Comparison of ENCODE assay signal across 13 mouse cellular contexts in genomic region chr15:79694512-79694911, GRCm38 (mm10). TPM values are rescaled to one million over a fixed set of nuclear protein-coding genes. Genes with fewer than 3 reads are reported as not detected.
DNase-seq lines count a peak whose midpoint lies in the region; ATAC-seq and TF ChIP-seq lines count a peak whose summit lies in the region.
"Had no signal": no experiment of that assay in that cellular context is flagged by ENCODE, and none has a peak within 500 bp of the region (broad histone marks: within the 10 kb centered on the region; RNA-seq: fewer than 3 reads in every experiment).

No protein-coding gene starts in this region.

- no peaks in the 10 kb centered on the region for H3K9me3 ChIP-seq in lung, postnatal 0 days (ENCODE audit: low read length)

- no peaks in the 10 kb centered on the region; the same call in 1 of the 2 replicates for H3K36me3 ChIP-seq in lung, postnatal 0 days (ENCODE audit: insufficient read depth, low read length)

- no peaks in the 10 kb centered on the region for H3K27me3 ChIP-seq in lung, postnatal 0 days (replicated peaks; ENCODE audit: insufficient read depth, low read length)

- no peak for TF ChIP-seq CTCF in lung, postnatal 0 days (IDR thresholded peaks at IDR 0.05)

- no peak overlapping the region for H3K9ac ChIP-seq in lung, postnatal 0 days (replicated peaks; ENCODE audit: low read depth)

- TF ChIP-seq EP300 in lung, postnatal 0 days (IDR thresholded peaks at IDR 0.05), result no peak

- no peak for DNase-seq in lung, postnatal 0 days (ENCODE audit: low spot score)
- DNase-seq in lung, postnatal 4 days, result no peak
- peak; percentile 82 for DNase-seq in liver
- DNase-seq in frontal cortex, postnatal 25 days (ENCODE audit: low spot score in 2 of 2), result no peak
- no peak for DNase-seq in right cerebral cortex, postnatal 36 days (ENCODE audit: low spot score in 2 of 2)
- DNase-seq: adrenal gland, postnatal 14 days; cerebellum, adult 11 months; embryo, embryonic 11 days; left cerebral cortex, postnatal 4 days; right cerebral cortex, postnatal 25 days had no signal

- no peak for ATAC-seq in lung, postnatal 0 days
- ATAC-seq in common myeloid progenitor, adult 5-6 weeks (replicated peaks; ENCODE audit: low read depth, poor library complexity, severe bottlenecking), result peak; percentile 59
- ATAC-seq in megakaryocyte progenitor cell, adult 5-6 weeks (replicated peaks; ENCODE audit: poor library complexity), result peak; percentile 44
- ATAC-seq: hindbrain, embryonic 16.5 days had no signal

- 0 out of 2 replicates have a peak overlapping the region, but pooled peaks have one; percentile 52 for H3K27ac ChIP-seq in lung, postnatal 0 days (ENCODE audit: low read length)

- no peak overlapping the region for H3K4me3 ChIP-seq in lung, postnatal 0 days (ENCODE audit: low read depth, low read length)

- no peaks in the 10 kb centered on the region for H3K4me1 ChIP-seq in lung, postnatal 0 days (ENCODE audit: insufficient read depth, low read depth, low read length)

- peak overlapping the region; percentile 36; the same call in 1 of the 2 replicates for H3K4me2 ChIP-seq in lung, postnatal 0 days (replicated peaks; ENCODE audit: low read depth, low read length)

- WGBS in lung, postnatal 0 days, result 78% methylated on average over 4 of the region's 4 CpGs

RNA-seq across cellular contexts. Expression of gene Gtpbp1, which starts 3.9 kb away (rescaled TPM):
- 16.9 and 17.9 TPM in 2 replicates for polyA plus RNA-seq in lung, postnatal 0 days (2015; fragmentation: Nextera tagmentation; extraction: Ambion mirVana)
- 55.1 and 66.9 TPM in 2 replicates for total RNA-seq in common myeloid progenitor, adult 5-6 weeks (2017)
- total RNA-seq in megakaryocyte progenitor cell, adult 5-6 weeks (2015), result 31.0 and 34.5 TPM in 2 replicates
- 48.2 and 58.6 TPM in 2 replicates for total RNA-seq in megakaryocyte progenitor cell, adult 5-6 weeks (2017)

RNA-seq across cellular contexts. Expression of gene Josd1, which starts 6.8 kb away (rescaled TPM):
- polyA plus RNA-seq in lung, postnatal 0 days (2015; fragmentation: Nextera tagmentation; extraction: Ambion mirVana), result 12.7 and 13.9 TPM in 2 replicates
- 28.5 and 40.3 TPM in 2 replicates for total RNA-seq in common myeloid progenitor, adult 5-6 weeks (2017)
- total RNA-seq in megakaryocyte progenitor cell, adult 5-6 weeks (2015), result 16.0 and 18.9 TPM in 2 replicates
- total RNA-seq in megakaryocyte progenitor cell, adult 5-6 weeks (2017), result 25.1 and 26.2 TPM in 2 replicates

RNA-seq across cellular contexts. Expression of gene Tomm22, which starts 23.9 kb away (rescaled TPM):
- polyA plus RNA-seq in lung, postnatal 0 days (2015; fragmentation: Nextera tagmentation; extraction: Ambion mirVana), result 167 and 168 TPM in 2 replicates
- 92.2 and 93.2 TPM in 2 replicates for total RNA-seq in common myeloid progenitor, adult 5-6 weeks (2017)
- 197 and 207 TPM in 2 replicates for total RNA-seq in megakaryocyte progenitor cell, adult 5-6 weeks (2015)
- total RNA-seq in megakaryocyte progenitor cell, adult 5-6 weeks (2017), result 85.1 and 112 TPM in 2 replicates

RNA-seq across cellular contexts. Expression of gene Cby1, which starts 35.5 kb away (rescaled TPM):
- 43.5 and 45.3 TPM in 2 replicates for polyA plus RNA-seq in lung, postnatal 0 days (2015; fragmentation: Nextera tagmentation; extraction: Ambion mirVana)
- total RNA-seq in common myeloid progenitor, adult 5-6 weeks (2017), result 46.7 and 51.4 TPM in 2 replicates
- 13.8 and 19.0 TPM in 2 replicates for total RNA-seq in megakaryocyte progenitor cell, adult 5-6 weeks (2015)
- 47.9 and 65.2 TPM in 2 replicates for total RNA-seq in megakaryocyte progenitor cell, adult 5-6 weeks (2017)

RNA-seq across cellular contexts. Expression of gene Fam227a, which starts 35.8 kb away (rescaled TPM):
- polyA plus RNA-seq in lung, postnatal 0 days (2015; fragmentation: Nextera tagmentation; extraction: Ambion mirVana), result 1.2 and 1.3 TPM in 2 replicates
- 2.8 and 2.9 TPM in 2 replicates for total RNA-seq in common myeloid progenitor, adult 5-6 weeks (2017)
- 0.61 and 1.5 TPM in 2 replicates for total RNA-seq in megakaryocyte progenitor cell, adult 5-6 weeks (2015)
- 0.92 and 1.4 TPM in 2 replicates for total RNA-seq in megakaryocyte progenitor cell, adult 5-6 weeks (2017)
